26 mouse cellular contexts compared by ENCODE assay signal in the genomic region with DNA sequence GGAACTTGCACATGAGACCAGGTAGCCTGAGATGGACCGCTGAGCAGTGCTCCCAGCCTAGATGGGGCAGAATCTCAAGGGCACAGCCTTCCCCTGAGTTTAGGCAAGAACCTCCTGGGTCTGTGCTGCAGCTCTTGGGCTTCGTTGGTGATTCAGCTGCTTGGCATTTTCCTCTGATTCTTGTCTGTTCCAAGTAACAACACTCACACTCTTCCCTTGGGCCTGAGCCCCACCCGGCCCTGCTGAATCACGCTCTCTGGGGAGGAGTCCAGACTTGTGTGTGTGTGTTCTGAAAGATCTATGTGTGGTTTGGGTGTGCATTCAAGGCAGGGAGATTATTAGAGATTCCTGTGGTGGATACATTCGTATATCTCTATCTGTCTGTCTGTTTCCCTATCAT.
A peak's percentile ranks its signal among the peaks of the same experiment; 100 is the strongest.
DNase-seq lines count a peak whose midpoint lies in the region; ATAC-seq and TF ChIP-seq lines count a peak whose summit lies in the region.
"Had no signal": no experiment of that assay in that cellular context is flagged by ENCODE, and none has a peak within 500 bp of the region (broad histone marks: within the 10 kb centered on the region; RNA-seq: fewer than 3 reads in every experiment).

No protein-coding gene starts in this region.

- no peaks in the 10 kb centered on the region for H3K27me3 ChIP-seq in C2C12 (ENCODE audit: control insufficient read depth, insufficient read depth, insufficient read length)
- no peaks in the 10 kb centered on the region for H3K27me3 ChIP-seq in stomach, postnatal 0 days (ENCODE audit: control insufficient read depth, insufficient read depth, low read length)
- H3K27me3 ChIP-seq in midbrain, embryonic 10.5 days (ENCODE audit: low read depth, poor library complexity, severe bottlenecking) = no peaks in the 10 kb centered on the region; the same call in 1 of the 2 replicates
- H3K27me3 ChIP-seq: hindbrain, embryonic 15.5 days; liver, embryonic 12.5 days; midbrain, embryonic 15.5 days had no signal

- H3K4me1 ChIP-seq in stomach, postnatal 0 days (replicated peaks; ENCODE audit: control insufficient read depth, insufficient read depth) = no peaks in the 10 kb centered on the region
- H3K4me1 ChIP-seq in midbrain, embryonic 10.5 days = no peaks in the 10 kb centered on the region
- H3K4me1 ChIP-seq: hindbrain, embryonic 10.5 days; hindbrain, embryonic 15.5 days; liver, embryonic 12.5 days; midbrain, embryonic 15.5 days had no signal

- no peaks in the 10 kb centered on the region for H3K79me3 ChIP-seq in C2C12 (ENCODE audit: low read depth)

- H3K36me3 ChIP-seq in C2C12 (ENCODE audit: control insufficient read depth, insufficient read depth) = no peaks in the 10 kb centered on the region
- no peaks in the 10 kb centered on the region for H3K36me3 ChIP-seq in stomach, postnatal 0 days (ENCODE audit: control insufficient read depth, insufficient read depth, low read length)
- H3K36me3 ChIP-seq in midbrain, embryonic 10.5 days = no peaks in the 10 kb centered on the region
- H3K36me3 ChIP-seq: embryonic facial prominence, embryonic 12.5 days; hindbrain, embryonic 10.5 days; hindbrain, embryonic 15.5 days; liver, embryonic 12.5 days; midbrain, embryonic 15.5 days had no signal

- H3K79me2 ChIP-seq in C2C12 (ENCODE audit: control insufficient read depth, insufficient read depth) = no peaks in the 10 kb centered on the region

- TF ChIP-seq EP300 in stomach, postnatal 0 days (optimal IDR thresholded peaks at IDR 0.05) = no peak

- no peak overlapping the region for H3K4me3 ChIP-seq in C2C12 (ENCODE audit: insufficient read depth, poor library complexity, severe bottlenecking)
- H3K4me3 ChIP-seq in stomach, postnatal 0 days (ENCODE audit: low read depth, low read length) = no peak overlapping the region
- no peak overlapping the region for H3K4me3 ChIP-seq in midbrain, embryonic 10.5 days
- H3K4me3 ChIP-seq: embryonic facial prominence, embryonic 12.5 days; gastrocnemius, adult 2 months; hindbrain, embryonic 10.5 days; hindbrain, embryonic 15.5 days; liver, embryonic 12.5 days; midbrain, embryonic 15.5 days had no signal

- 0 out of 2 replicates have a peak, but pooled peaks cover 3% of the 10 kb centered on the region for H3K9me3 ChIP-seq in stomach, postnatal 0 days (ENCODE audit: control insufficient read depth, low read length)
- H3K9me3 ChIP-seq in midbrain, embryonic 10.5 days (replicated peaks) = peaks cover 6% of the 10 kb centered on the region; the same call in 1 of the 2 replicates
- H3K9me3 ChIP-seq: embryonic facial prominence, embryonic 12.5 days; hindbrain, embryonic 15.5 days had no signal

- TF ChIP-seq CTCF in C2C12 (IDR thresholded peaks at IDR 0.05; ENCODE audit: control insufficient read depth, insufficient read depth, insufficient read length) = no peak
- no peak for TF ChIP-seq CTCF in stomach, postnatal 0 days (IDR thresholded peaks at IDR 0.05; ENCODE audit: low read depth)

- WGBS in stomach, postnatal 0 days = 62% methylated on average over 5 of the region's 5 CpGs
- 93% methylated on average over 5 of the region's 5 CpGs for WGBS in midbrain, embryonic 10.5 days

- no peak overlapping the region for H3K4me2 ChIP-seq in stomach, postnatal 0 days (replicated peaks; ENCODE audit: low read depth)
- H3K4me2 ChIP-seq: embryonic facial prominence, embryonic 12.5 days; hindbrain, embryonic 15.5 days; liver, embryonic 12.5 days; midbrain, embryonic 15.5 days had no signal

- H3K9ac ChIP-seq in stomach, postnatal 0 days (ENCODE audit: low read length) = no peak overlapping the region
- H3K9ac ChIP-seq: embryonic facial prominence, embryonic 12.5 days; hindbrain, embryonic 15.5 days; liver, embryonic 12.5 days; liver, postnatal 0 days; midbrain, embryonic 15.5 days had no signal

- peak; percentile 35; the same call in 1 of the 2 replicates for ATAC-seq in stomach, postnatal 0 days (ENCODE audit: low FRiP score, low TSS enrichment)
- ATAC-seq: forebrain, embryonic 16.5 days; inflammation-experienced regulatory T-cells, adult 6 months; liver, embryonic 12.5 days; liver, postnatal 0 days; midbrain, embryonic 15.5 days had no signal

- H3ac ChIP-seq in C2C12 (ENCODE audit: control insufficient read depth, insufficient read length, low read depth) = no peak overlapping the region

- peak; percentile 38 for DNase-seq in adipocyte (ENCODE audit: low spot score)
- no peak for DNase-seq in stomach, postnatal 0 days (ENCODE audit: low spot score)
- DNase-seq in cerebellum, adult 18-20 months = no peak
- no peak for DNase-seq in midbrain, embryonic 10.5 days (ENCODE audit: low spot score)
- no peak for DNase-seq in right cerebral cortex, postnatal 36 days (ENCODE audit: low spot score in 2 of 2)
- DNase-seq: adrenal gland, adult 2 months; cerebellum, adult 9-10 months; cerebellum, postnatal 36 days; gastrocnemius, adult 2 months; heart, postnatal 14 days; kidney, adult 11 months; kidney, postnatal 14 days; liver, postnatal 0 days; lung, postnatal 36 days; right cerebral cortex, postnatal 25 days; spleen, adult 18-20 months; thymus, adult 2 months; thymus, postnatal 4 days had no signal

- no peak overlapping the region for H3K27ac ChIP-seq in stomach, postnatal 0 days (replicated peaks)
- no peak overlapping the region for H3K27ac ChIP-seq in midbrain, embryonic 10.5 days (replicated peaks)
- H3K27ac ChIP-seq: embryonic facial prominence, embryonic 12.5 days; gastrocnemius, adult 2 months; hindbrain, embryonic 10.5 days; hindbrain, embryonic 15.5 days; liver, embryonic 12.5 days; midbrain, embryonic 15.5 days had no signal

TF ChIP-seq in C2C12, 6 proteins besides CTCF, POLR2A, EP300 and RAD21:
- TF ChIP-seq FOSL1 (IDR thresholded peaks at IDR 0.05; ENCODE audit: insufficient read depth, low read length, poor library complexity, severe bottlenecking) = peak; percentile 50
- no peak for TF ChIP-seq CEBPB (IDR thresholded peaks at IDR 0.05; ENCODE audit: low read depth)
TF ChIP-seq in C2C12: peak in this region for 1.
